Mouse (Mus musculus) embryonic facial prominence, embryonic 13.5 days (tissue): ENCODE data around the gene Spag16. TPM values are rescaled to one million over a fixed set of nuclear protein-coding genes. Genes with fewer than 3 reads are reported as not detected.
"Not testable (repeated sequence)": the region's sequence is repeated elsewhere in the genome, so short reads cannot be mapped to it uniquely, and the experiment has no call there.

Experiments used
- ATAC-seq: fragments of 200-750 bp; cut with Nextera tagmentation; 2 replicates; pipeline ENCODE4 v1.8.0; 2017; ENCODE audit warnings: low read depth; ENCODE audit not compliant: insufficient number of reproducible peaks, insufficient read depth, low FRiP score, low TSS enrichment
- H3K27ac ChIP-seq: fragments of 300-500 bp; sonication (generic); 2 replicates; pipeline ENCODE4 v1.5.1; 2015; ENCODE audit warnings: moderate library complexity, mild to moderate bottlenecking, inconsistent platforms
- H3K27me3 ChIP-seq: fragments of 300-500 bp; sonication (generic); 2 replicates; pipeline ENCODE4 v1.6.1; 2015; ENCODE audit warnings: mild to moderate bottlenecking, inconsistent platforms
- H3K36me3 ChIP-seq: fragments of 300-500 bp; sonication (generic); 2 replicates; pipeline ENCODE4 v1.6.1; 2015; ENCODE audit warnings: mild to moderate bottlenecking, inconsistent platforms
- H3K4me1 ChIP-seq: fragments of 300-500 bp; sonication (generic); 2 replicates; pipeline ENCODE4 v1.6.1; 2015; ENCODE audit warnings: inconsistent platforms
- H3K4me2 ChIP-seq: fragments of 300-500 bp; sonication (generic); 2 replicates; pipeline ENCODE4 v1.6.1; 2015; ENCODE audit warnings: moderate library complexity, mild to moderate bottlenecking, inconsistent platforms
- H3K4me3 ChIP-seq: fragments of 300-500 bp; sonication (generic); 2 replicates; pipeline ENCODE4 v1.5.1; 2015; ENCODE audit warnings: mild to moderate bottlenecking, inconsistent platforms
- H3K9ac ChIP-seq: fragments of 300-500 bp; sonication (generic); 2 replicates; pipeline ENCODE4 v1.6.1; 2015; ENCODE audit warnings: mild to moderate bottlenecking, inconsistent platforms
- H3K9me3 ChIP-seq: fragments of 300-500 bp; sonication (generic); 2 replicates; pipeline ENCODE4 v1.6.1; 2016; ENCODE audit warnings: inconsistent platforms
- WGBS: fragments of 180-500 bp; shearing (Covaris S2); methylation state at CpG from one replicate; pipeline ENCODE4 v1.1.7; 2015; ENCODE audit warnings: mixed read lengths; 5-methylcytosine and 5-hydroxymethylcytosine counted together
- polyA plus RNA-seq: library from polyadenylated mRNA; unstranded; fragments of >200 nt; fragmentation: Nextera tagmentation; extraction: Ambion mirVana; gene quantifications from 2 replicates; pipeline ENCODE4 v1.2.1, GENCODE M21; 2015

The Spag16 gene
- polyA plus RNA-seq: 0.65 and 0.91 TPM in 2 replicates

DNA sequence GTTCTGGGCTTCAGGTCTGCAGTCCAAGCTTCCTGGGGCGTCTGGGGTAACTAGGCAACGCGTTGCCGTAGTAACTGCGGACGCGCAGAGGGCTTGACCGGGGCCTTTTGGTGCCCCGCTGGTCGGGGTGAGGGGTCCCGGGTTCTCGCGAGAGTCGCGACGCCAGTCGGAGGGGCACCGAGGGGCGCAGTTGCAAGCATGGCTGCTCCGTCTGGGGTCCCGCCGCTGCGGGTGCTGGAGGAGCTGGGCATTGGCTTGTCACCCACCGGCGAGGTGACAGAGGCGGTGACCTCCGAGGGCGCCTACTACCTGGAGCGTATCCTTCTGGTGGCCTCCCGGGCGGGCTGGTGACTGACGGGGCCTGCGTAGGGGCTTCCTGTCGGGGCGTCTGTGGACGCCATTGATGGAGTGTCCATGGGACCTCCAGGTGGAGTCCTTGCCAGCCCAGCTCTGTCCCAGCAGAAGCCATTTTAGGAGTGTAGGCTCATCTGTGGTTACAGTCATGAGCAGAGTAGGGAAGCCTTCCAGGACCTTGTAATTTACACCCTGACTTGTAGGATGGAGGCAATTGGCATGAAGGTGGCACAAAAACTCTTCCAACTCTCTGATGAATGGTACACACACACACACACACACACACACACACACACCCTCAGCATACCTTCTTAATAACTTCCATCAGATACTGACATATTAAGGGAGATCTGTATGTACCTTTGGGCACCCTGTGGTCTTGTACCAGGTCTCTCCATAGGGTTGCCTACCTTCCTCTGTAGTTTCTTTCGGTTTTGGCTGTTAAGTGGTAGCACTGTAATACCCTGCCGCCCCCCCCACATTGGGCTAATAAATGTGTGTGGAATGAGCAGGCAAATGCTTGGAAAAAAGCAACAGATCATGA is at the start of gene Spag16:
Spag16 (plus strand) TSS at position 165 of the 898 bp plus-strand sequence.
- Histone ChIP-seq H3K4me3 (peak within 1 kb of the TSS; percentile 55), H3K36me3 (no peaks in the 10 kb centered on the region), H3K9ac (peak within 1 kb of the TSS; percentile 65), H3K27ac (no peak within 1 kb of the TSS), H3K27me3 (no peaks in the 10 kb centered on the region), H3K4me1 (0 out of 2 replicates have a peak, but pooled peaks cover 3% of the 10 kb centered on the region), H3K4me2 (peak within 1 kb of the TSS; percentile 84), H3K9me3 (no peaks in the 10 kb centered on the region)
- WGBS: 6% methylated on average over 38 of the region's 38 CpGs
- ATAC-seq: peak; percentile 59; the same call in 1 of the 2 replicates

DNA sequence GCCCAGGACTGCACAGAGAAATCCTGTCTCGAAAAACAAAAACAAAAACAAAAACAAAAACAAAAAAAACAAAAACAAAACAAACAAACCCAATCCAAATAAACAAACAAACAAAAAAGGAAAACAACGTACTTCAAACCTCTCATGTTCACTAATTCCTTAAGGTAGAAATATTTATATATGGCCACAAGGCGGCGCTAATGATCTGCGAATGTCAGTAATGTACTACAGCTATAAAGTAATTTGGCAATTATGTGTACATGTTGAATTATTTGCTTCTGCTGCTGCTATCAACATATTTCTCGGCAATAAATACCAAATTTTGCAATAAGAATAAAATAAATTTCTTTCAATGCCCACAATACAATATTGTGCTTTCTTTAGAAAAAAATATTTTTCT is 41.6 kb upstream of the Spag16 start:
- H3K36me3 ChIP-seq: no peaks in the 10 kb centered on the region
- no peak overlapping the region for H3K4me2 ChIP-seq
- no peaks in the 10 kb centered on the region for H3K27me3 ChIP-seq
- H3K9me3 ChIP-seq: no peaks in the 10 kb centered on the region; the same call in 1 of the 2 replicates
- H3K9ac ChIP-seq: no peak overlapping the region
- peaks cover 3% of the 10 kb centered on the region; the same call in 1 of the 2 replicates for H3K4me1 ChIP-seq
- 5% methylated on average over 6 of the region's 6 CpGs for WGBS
- no peak for ATAC-seq
- no peak overlapping the region for H3K4me3 ChIP-seq
- no peak overlapping the region for H3K27ac ChIP-seq

DNA sequence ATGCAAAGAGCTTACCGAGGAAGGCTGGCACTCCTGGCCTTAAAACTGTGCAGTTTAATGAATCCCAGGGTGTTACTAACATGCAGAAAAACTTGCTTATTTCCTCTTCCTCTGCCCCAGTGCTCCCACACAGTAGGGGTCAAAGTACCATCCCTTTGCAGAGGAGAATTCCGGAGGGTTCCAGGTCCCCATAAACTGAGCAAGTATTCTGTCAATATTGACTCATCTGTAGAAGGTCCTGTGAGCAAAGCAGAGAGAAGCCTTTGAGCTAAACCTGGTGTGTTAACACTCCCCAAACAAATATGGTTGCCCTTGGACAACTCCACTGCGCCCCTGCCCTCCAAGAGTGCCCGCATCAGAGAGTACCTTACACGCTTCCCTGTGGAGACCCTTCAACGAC is 40.1 kb upstream of the Spag16 start:
- Histone ChIP-seq H3K27ac (no peak overlapping the region), H3K4me2 (no peak overlapping the region), H3K36me3 (no peaks in the 10 kb centered on the region), H3K4me3 (no peak overlapping the region), H3K9me3 (no peaks in the 10 kb centered on the region), H3K9ac (no peak overlapping the region), H3K4me1 (peaks cover 8% of the 10 kb centered on the region), H3K27me3 (no peaks in the 10 kb centered on the region)
- no peak for ATAC-seq
- 64% methylated on average over 6 of the region's 6 CpGs for WGBS

DNA sequence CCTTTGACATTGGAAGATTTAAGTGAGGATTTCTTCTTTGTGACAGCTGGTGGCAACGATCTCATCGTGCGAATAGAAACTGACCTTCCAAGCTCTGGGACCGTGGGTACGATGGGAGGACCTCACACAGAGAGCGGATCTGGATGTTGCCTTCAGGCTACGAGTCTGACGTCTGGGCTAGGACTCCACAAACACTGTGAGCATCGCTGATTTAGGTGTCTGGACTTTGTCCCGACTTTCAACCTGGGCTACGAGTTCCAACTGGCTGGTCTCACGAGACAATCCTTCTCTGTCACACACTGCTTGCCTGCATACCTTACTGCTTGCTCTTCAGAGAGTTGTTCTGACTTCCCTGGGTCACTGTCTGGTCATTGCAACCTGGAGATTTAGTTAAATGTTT is 39.4 kb upstream of the Spag16 start:
- Histone ChIP-seq H3K4me2 (no peak overlapping the region), H3K27me3 (no peaks in the 10 kb centered on the region), H3K9me3 (no peaks in the 10 kb centered on the region), H3K9ac (no peak overlapping the region), H3K27ac (no peak overlapping the region), H3K36me3 (no peaks in the 10 kb centered on the region), H3K4me3 (no peak overlapping the region), H3K4me1 (peaks cover 8% of the 10 kb centered on the region)
- ATAC-seq: no peak
- WGBS: 60% methylated on average over 12 of the region's 12 CpGs

DNA sequence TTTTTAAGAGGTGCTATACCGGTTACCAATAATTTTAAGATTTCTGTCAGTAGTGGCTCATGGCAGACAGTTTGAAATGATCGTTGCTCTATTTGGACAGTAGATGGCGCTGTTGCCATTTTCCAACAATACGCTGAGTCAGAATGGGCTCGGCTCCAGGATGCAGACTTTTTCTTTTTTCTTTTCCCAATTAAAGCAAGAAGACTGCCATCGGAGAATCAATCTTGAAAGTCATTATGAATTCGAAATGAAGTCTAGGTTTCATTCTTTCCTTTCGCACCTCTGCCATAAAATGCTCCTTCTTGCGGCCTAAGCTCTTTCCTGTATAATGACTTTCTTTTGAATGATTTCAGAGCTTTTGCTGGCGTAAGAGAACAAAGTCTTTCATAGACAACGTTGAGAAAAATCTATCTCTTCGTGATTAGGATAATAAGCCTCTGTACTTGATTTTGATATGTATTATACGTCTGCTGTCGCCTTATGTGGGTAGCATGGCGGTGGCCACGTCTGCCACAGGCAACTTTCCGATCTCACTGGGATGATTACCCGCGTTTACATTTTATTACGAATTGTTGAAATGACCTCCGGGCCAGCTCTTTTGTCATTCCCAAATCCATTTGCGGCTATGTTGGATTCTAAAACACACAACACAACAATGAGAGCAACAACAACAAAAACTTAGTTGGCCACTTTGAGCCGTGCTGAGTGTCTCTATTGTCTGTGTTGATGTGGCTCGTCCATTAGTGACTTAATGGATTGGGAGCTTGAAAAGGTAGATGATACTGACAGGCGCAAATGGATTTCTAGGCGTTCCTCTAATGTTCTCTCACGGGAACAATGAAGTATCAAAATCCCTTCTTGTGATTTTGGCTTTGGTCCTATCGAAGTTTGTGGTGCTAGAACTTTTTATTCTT is 36.2 kb upstream of the Spag16 start:
- 42% methylated on average over 28 of the region's 28 CpGs for WGBS
- Histone ChIP-seq H3K4me3 (peak overlapping the region; percentile 34), H3K4me2 (peak overlapping the region; percentile 53), H3K4me1 (peaks cover 8% of the 10 kb centered on the region), H3K27ac (no peak overlapping the region), H3K9me3 (no peaks in the 10 kb centered on the region), H3K36me3 (no peaks in the 10 kb centered on the region), H3K27me3 (no peaks in the 10 kb centered on the region), H3K9ac (peak overlapping the region; percentile 49; the same call in 1 of the 2 replicates)
- no peak for ATAC-seq

DNA sequence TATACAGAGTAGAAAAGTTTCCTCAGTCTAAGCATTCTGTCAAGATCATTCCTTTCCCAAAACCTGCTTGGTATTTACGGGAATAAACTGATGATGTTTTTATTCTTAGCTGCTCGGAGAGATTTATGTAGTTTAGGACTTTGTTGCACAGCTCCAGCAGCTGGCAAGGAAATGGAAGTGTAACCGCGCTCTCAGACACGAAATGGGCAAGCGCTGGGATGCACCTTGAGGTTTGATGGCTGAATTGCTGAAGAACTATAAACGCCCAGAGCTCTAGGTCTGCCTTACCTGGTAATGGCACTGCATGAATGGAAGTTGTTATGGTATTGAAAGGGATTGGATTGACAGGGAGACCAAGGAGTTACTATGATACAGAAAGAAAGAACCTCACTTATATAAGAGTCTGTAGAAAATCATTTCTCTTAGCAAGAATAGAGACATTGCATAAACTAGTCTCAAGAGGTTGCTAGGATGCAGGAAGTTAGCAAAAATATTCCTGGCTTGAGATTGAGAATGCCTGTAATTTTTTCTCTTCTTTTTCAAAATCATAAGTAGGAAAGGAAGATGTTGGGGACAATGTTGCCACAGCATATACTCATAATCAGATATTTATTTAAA is 27.7 kb upstream of the Spag16 start:
- H3K36me3 ChIP-seq: no peaks in the 10 kb centered on the region
- whole genome bisulfite sequencing: 84% methylated on average over 7 of the region's 7 CpGs
- no peaks in the 10 kb centered on the region for H3K4me1 ChIP-seq
- no peak overlapping the region for H3K27ac ChIP-seq
- no peak overlapping the region for H3K9ac ChIP-seq
- ATAC-seq: no peak
- H3K4me3 ChIP-seq: no peak overlapping the region
- H3K4me2 ChIP-seq: no peak overlapping the region
- no peaks in the 10 kb centered on the region for H3K27me3 ChIP-seq
- H3K9me3 ChIP-seq: no peaks in the 10 kb centered on the region

DNA sequence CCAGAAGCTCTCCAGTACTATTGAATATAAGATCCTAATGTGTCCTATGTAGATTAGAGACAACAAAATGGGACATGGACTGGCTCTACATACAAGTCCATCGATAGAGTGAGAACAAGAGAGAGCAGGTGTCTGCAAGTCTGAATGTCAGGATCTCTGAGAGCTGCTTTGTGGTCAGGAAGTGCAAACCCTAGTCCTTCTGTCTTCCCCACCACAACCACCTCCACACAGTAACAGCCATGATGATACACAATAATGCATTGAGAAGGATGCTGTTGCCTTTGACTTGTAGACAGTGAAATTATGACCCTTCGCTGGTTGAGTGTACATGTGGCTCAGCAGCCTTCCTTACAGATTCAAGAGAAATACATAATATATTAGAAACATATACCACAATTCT is 16.6 kb upstream of the Spag16 start:
- ATAC-seq: no peak
- Histone ChIP-seq H3K4me3 (no peak overlapping the region), H3K4me1 (no peaks in the 10 kb centered on the region), H3K27me3 (no peaks in the 10 kb centered on the region), H3K9me3 (no peaks in the 10 kb centered on the region), H3K27ac (no peak overlapping the region), H3K4me2 (no peak overlapping the region), H3K9ac (no peak overlapping the region), H3K36me3 (no peaks in the 10 kb centered on the region)
- 91% methylated on average over 2 of the region's 2 CpGs for WGBS

DNA sequence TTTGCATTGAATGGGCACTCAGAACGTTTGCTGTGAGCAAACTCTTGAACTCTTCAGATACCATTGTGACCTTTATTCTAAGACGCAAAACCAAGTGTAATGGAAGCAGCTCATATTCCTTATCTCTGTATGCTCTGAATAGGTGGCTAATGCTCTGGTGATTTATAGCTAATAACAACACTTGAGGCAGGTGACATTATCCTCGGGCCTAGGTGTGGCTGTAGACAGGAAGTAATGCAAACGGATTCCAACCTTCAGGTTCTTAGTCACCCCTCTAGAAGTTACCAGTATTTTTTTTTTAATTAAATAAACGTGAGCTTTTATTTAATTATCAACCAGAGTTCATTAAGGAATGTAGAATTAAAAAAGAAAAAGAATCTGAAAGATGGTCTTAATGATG is 1.1 kb upstream of the Spag16 start:
- not testable (repeated sequence) for H3K9ac ChIP-seq, H3K4me2 ChIP-seq, H3K27ac ChIP-seq, H3K4me3 ChIP-seq, H3K27me3 ChIP-seq, H3K9me3 ChIP-seq, H3K36me3 ChIP-seq, ATAC-seq, H3K4me1 ChIP-seq
- WGBS: 73% methylated on average over 5 of the region's 5 CpGs

DNA sequence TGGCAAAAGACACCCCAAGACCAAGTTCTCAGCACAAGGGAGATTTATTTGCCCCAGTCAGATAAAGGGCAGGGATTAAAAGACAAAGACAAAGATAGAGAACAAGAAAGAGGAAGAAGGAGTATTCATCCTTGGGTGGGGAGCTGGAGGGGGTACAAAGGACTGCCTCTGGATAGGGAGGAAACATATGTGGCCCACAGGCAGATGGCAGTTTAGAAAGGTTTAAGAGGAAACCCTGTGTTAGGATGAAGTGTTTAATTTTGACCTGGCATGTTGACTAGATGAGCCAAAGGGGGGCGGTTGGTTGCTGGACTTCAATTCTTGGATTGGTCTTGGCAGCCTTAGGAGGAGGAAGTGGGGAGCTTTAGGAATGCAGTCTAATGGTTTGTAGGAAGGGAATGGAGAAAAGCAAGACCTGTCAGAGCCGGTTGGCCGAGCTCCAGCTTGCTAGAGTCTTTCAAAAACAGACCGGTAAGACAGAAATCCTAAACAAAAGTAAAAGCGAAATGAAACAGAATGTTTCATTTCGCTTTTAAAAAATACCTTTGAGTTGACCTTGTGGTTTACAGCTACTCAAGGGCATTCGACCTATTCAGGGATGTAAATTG is 2.2 kb downstream of the Spag16 start:
- no peaks in the 10 kb centered on the region for H3K36me3 ChIP-seq
- no peak overlapping the region for H3K9ac ChIP-seq
- no peaks in the 10 kb centered on the region for H3K9me3 ChIP-seq
- 0 out of 2 replicates have a peak, but pooled peaks cover 3% of the 10 kb centered on the region for H3K4me1 ChIP-seq
- no peak overlapping the region for H3K27ac ChIP-seq
- H3K27me3 ChIP-seq: no peaks in the 10 kb centered on the region
- WGBS: 82% methylated on average over 7 of the region's 7 CpGs
- no peak overlapping the region for H3K4me3 ChIP-seq
- no peak for ATAC-seq
- H3K4me2 ChIP-seq: no peak overlapping the region

DNA sequence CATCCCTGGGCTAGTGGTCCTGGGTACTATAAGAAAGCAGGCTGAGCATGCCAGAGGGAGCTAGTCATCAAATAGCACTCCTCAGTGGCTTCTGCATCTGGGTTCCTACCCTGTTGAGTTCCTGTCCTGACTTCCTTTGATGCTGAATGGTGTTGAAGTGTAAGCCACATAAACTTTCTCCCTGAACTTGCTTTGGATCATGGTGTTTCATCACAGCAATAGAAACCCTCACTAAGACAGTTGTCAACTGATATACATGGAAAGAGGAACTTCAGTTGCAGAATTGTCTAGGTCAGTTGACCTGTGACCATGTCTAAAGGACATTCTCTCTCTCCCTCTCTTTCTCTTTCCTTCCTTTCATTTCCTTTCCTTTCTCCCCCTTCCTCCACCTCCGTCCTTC is 3.8 kb downstream of the Spag16 start:
- no peak overlapping the region for H3K4me2 ChIP-seq
- no peak overlapping the region for H3K9ac ChIP-seq
- H3K4me3 ChIP-seq: no peak overlapping the region
- H3K36me3 ChIP-seq: no peaks in the 10 kb centered on the region
- ATAC-seq: no peak
- no peaks in the 10 kb centered on the region for H3K27me3 ChIP-seq
- H3K9me3 ChIP-seq: no peaks in the 10 kb centered on the region
- 80% methylated on average over 1 of the region's 1 CpGs for WGBS
- H3K4me1 ChIP-seq: 0 out of 2 replicates have a peak, but pooled peaks cover 3% of the 10 kb centered on the region
- no peak overlapping the region for H3K27ac ChIP-seq

DNA sequence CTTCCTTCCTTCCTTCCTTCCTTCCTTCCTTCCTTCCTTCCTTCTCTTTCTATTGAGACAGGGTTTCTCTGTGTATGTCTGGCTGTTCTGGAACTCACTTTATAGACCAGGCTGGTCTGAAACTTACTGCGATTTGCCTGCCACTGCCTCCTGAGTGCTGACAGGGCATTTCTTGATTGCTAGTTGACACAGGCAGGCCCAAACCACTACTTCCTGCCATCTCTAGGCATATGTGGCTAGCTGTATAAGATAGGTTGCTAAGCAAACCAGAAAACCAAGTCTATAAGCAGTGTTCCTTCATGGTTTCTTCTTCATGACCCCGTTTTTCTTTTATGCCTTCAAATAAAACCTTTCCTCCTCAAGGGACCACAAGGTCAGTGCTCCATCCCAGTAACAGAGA is 4.2 kb downstream of the Spag16 start:
- no peak for ATAC-seq
- Histone ChIP-seq H3K27me3 (no peaks in the 10 kb centered on the region), H3K36me3 (no peaks in the 10 kb centered on the region), H3K4me2 (no peak overlapping the region), H3K4me3 (no peak overlapping the region), H3K9ac (no peak overlapping the region), H3K9me3 (no peaks in the 10 kb centered on the region), H3K27ac (no peak overlapping the region), H3K4me1 (0 out of 2 replicates have a peak, but pooled peaks cover 3% of the 10 kb centered on the region)
- WGBS: 93% methylated on average over 2 of the region's 2 CpGs
